Mouse (Mus musculus) ES-E14 (cell line): ENCODE results near the gene Gorab.

ENCODE experiments used
- HCFC1 ChIP-seq: IDR thresholded peaks from 2 replicates; pipeline ENCODE4 v1.6.1; 2012; ENCODE audit warnings: low read length, inconsistent platforms, borderline replicate concordance; ENCODE audit not compliant: insufficient read depth
- MAFK ChIP-seq: IDR thresholded peaks from 2 replicates; pipeline ENCODE4 v1.6.1; 2014; ENCODE audit warnings: mild to moderate bottlenecking, low read depth, low read length, inconsistent platforms; ENCODE audit not compliant: insufficient read depth
- ZC3H11A ChIP-seq: IDR thresholded peaks from 2 replicates; pipeline ENCODE4 v1.6.1; 2012; ENCODE audit warnings: low read depth, mild to moderate bottlenecking, inconsistent platforms, low read length, borderline replicate concordance
- ZNF384 ChIP-seq: IDR thresholded peaks from 2 replicates; pipeline ENCODE4 v1.6.1; 2012; ENCODE audit warnings: low read depth, low read length, inconsistent platforms

DNA sequence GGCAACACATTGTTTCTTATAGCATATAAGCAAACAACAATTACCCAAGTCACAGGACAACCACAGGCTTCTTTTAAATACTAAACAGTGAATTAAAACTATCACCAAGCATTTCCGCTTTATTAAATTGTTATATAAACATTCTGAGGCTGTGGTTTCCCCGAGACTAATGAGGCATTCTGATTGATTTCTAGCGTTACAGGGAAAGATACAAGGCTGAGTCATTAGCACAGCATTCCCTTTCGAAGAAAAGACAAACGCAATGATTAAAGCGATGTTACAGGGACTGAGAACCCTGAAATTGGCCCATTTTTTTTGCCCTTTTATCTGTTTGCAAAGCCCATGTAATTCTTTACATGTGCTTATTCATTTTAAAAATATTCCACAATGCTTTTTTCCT is 12.1 kb downstream of the Gorab start:
- TF ChIP-seq ZNF384 (no peak), MAFK (no peak), ZC3H11A (no peak), HCFC1 (no peak)
